Mouse (Mus musculus) layer of hippocampus, postnatal 25 days (tissue): Measurements from ENCODE around the gene Wdr48. TPM values are rescaled to one million over a fixed set of nuclear protein-coding genes. Genes with fewer than 3 reads are reported as not detected.

Source experiments
- DNase-seq, 2 experiments: peaks; one replicate each; pipeline ENCODE4 v3.0.0; 2022; ENCODE audit warnings: mixed read lengths in 2 of 2, low spot score in 1 of 2; ENCODE audit errors: extremely low spot score in 1 of 2
- total RNA-seq, 2 experiments: library from RNA; stranded (reverse); gene quantifications; 2 replicates each; pipeline ENCODE4 v1.2.3; 2021

Gene Wdr48
- total RNA-seq, 2 experiments from 2014 or later, result 64.3 to 70.5 TPM

DNA sequence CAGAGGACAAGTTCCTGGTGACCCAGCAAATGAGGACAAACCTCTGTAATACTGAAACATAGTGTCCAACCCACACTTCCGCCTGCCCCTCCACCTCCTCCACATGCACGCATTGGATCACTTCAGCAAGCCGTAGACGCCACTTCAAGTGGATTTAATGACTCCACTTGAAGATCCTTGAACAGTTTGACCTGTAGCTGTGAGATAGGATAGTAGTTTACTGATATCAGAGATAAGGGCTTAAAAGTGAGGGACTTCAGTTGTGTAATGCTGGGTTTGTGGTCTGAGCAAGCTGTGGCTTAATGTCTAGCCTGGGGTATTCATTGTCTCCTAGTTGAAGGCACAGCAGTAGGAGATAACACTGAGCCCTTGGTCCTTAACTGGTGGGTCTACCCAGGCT is 28.8 kb downstream of the Wdr48 start:
- DNase-seq, result no peak

DNA sequence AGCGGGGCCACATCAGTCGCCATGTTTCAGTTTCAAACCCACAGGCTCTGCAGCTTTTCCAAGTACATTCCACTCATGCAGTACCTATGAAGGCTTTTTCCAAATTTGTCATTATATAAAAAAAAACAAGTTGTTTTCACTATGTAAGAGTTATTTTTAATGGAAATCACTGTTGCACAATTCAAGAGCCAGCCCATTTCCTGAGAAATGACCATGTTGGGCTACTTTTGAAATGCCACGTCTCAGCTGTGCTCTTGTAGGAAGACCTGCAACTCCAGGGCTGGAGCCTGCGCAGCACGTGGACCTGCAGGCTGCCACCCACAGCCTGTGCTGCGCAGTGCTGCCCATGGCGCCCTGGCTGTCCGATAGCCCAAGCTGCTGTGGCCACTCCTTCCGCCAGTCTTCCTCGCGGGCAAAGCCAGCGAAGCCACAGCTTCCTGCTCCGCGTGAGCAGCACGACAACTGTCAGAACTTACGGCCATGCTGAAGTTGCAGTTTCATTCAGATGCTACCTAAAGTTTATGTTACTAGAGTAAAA is 30.5 kb downstream of the Wdr48 start:
- no peak for DNase-seq

DNA sequence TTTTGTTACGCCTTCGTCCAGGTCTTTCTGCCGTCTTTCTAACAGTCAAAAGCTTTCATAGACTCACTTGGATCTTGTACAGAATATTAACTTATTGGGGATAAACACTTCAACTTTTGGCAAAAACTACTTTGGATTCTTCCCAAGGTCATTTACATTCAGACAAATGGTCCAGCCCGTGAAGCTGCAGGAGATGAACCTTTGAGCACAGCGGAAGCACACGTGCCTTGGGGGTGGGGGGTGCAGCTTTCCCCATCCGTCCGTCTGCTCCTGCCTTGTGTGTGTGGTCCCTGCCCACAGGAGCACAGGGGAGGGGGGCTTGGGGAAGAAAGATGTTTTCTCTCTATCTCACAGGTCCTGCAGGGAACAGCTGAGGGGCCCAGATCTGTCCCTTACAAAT is 31.1 kb downstream of the Wdr48 start:
- no peak for DNase-seq

DNA sequence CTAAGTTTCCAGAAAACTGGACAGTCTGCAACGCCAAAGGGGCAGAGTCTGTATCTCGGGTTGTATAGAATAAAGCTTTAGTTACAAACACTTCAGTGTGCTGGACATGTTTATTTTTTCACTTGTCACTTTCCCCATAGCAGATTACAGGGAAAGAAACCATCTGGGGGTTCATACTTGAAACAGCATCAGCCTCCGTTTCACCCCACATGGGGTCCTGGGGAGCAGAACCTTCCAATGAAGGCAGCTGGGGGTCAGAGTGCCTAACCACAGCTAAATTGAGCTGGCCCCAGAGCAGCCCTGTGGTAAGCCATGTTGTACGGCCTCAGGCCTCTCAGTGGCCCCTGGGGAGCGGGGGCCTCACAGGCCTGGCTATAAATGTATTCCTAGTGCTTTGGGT is 31.8 kb downstream of the Wdr48 start:
- DNase-seq, result no peak

DNA sequence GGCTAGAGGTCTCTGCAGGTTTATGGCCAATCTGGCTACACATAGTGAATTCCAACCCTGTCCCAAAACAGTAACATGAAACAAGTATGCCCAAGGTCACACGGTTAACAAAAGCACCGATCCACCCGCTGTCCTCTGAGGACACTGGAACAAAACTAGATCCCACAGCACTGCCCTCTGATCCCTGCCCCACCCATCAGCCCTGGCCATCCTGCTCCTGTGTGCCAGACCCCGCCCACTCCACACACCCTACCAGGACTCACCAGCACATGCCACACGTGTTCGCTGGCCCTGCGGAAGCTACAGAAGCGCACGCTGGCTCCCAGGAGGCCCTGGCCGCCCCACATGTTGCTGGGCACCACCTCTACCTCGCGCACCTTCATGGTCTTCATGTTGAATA is 37.7 kb downstream of the Wdr48 start:
- DNase-seq, result no peak

DNA sequence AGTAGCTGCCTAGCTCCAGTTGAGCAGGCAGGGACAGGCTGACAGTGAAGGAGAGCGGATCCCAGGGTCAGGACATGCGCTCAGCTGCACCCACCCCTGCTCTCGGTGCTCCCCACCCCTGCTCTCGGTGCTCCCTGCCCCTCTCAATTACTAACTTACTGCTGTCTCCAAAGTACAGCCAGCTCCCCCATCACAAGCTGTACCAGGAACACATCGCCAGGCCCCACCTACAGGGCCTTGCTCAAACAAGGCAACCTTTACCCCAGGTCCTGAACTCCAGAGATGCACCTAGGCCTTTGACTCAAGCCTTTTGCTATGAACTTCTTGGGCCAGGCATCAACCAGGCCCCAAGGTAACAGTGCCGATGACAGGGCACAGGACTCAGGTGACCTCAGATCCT is 39.0 kb downstream of the Wdr48 start:
- no peak for DNase-seq

DNA sequence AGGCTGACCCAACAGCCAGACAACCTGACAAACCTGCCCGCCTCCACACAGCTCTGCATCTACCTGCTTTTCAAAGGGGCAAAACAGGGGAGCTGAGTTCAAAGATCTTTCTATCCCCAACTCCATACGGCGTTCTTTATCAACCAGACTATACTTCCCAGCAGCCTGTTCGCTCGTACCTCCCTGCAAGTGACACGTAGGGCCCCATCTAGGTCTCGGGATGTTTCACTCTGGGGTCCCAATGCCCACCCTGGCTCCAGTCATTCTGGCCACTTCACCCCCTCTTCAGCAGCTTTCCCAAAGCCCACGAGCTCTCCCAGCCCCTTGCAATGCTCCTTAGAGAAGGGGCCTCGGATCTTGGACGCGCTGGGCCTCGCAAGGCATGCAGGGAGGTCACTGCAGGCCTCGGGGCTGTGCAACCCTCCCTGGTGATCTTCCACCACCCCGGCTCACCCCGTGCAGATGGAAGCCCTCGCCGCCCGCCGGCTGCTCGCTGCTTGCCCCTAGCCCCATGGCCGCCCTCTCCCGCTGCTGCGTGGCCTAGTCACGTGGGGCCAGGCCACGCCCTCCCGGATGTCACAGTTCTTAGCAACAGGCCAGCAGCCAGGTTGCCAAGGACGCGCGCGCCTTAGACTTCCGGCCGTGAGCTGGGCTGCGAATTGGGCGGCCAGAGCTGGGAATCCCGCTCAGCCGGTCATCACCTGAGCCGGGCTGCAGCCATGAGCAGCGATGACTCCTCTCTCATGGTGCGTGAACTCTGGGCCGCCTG is 42.5 kb downstream of the Wdr48 start, which contains the start of the genes Gorasp1 and Ttc21a:
Gene Gorasp1 (minus strand): TSS at position 561 of the 769 bp plus-strand sequence.
Gene Ttc21a (plus strand): TSS at position 602 of the 769 bp plus-strand sequence.
- DNase-seq, result peak; percentile 89 to 94

DNA sequence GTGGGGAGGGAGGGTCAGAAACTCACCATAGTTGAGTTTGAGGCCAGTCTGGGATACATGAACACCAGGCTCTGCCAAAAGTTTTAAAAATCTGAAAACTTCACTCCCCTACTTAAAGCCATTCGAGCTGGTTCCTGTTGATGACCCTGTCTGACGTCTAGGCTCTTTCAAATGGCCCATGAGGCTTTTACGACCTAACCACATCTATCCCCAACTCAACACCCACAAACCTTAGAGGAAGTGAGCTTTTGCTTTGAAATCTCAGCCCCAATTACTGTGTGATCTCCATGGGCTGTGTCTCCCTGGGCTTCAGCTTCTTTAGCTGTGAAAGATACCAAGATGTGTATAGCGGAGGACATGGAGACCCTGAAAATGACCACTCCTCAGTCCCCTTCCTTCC is 43.8 kb downstream of the Wdr48 start:
- DNase-seq, result no peak

DNA sequence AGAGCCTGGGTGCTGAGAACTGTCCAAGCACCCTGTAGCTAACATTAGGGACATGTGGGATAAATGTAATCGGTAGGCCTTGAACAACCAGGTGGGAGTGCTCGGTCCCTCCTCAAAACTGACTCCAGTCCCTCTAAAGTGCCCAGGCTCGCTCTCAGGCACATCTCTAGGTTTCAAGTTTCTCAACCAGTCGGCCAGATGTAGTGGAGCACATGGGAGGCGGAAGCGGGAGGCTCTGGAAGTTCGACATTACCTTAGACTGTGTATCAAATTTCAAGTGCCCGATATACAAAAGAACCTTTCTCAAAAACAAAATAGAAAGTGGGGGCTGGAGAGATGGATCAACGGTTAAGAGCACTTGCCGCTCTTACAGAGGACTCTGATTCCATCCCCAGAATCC is 45.0 kb downstream of the Wdr48 start:
- no peak for DNase-seq

DNA sequence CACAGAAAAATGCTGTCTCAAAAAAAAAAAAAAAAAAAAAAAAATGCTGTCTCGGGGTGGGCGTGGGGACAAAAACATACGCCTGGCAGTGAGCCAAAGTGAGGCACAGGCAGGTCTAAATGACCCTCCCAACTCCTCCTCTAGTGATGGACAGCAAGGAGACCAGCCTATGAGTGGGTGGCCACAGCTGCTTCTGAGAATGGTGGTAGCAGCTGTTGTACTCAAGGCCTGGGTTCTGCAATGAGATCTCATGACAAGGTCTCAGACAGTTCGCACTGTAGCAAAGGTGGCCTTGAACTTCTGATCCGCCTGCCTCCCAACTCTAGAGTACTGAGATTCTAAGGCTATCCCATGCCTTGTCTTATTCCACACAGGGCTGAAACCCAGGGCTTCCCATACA is 46.7 kb downstream of the Wdr48 start:
- no peak for DNase-seq

DNA sequence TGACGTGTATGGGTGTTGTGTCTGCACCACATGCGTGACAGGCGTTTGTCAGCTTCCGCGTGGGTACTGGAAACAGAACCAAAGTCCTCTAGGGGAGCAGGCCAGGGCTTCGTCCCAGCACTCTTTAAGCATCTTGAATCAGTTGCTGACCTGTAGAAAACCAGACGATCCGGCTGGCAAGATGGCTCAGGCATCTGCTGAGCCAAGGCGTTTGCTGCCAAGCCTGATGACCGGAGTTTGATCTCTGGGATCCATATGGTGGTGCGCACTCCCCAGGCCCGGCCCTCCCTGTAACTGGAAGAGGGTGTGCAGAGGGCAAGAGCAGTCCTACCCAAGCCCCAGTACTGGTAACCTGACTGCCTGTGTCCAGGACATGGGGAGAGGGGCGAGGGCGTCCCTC is 47.2 kb downstream of the Wdr48 start:
- no peak for DNase-seq

DNA sequence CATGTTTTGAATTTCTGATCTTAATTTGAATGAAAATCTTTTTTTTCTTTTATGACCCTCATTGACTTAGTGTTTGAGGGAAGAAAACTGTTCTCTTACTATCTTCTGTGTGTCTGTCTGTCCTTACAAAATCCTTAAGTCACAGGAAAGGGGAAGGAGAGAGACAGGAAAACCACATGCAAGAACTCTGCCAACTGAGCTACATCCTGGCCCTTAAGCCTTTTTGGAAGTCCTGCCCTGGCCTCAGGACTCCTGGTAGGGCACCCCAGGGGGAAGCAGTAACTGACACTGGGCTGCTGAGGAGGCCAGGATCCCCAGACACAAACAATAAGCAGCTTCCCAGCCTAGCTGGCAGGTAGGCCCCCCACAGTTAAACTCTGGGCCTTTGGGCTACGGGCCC is 48.6 kb downstream of the Wdr48 start:
- no peak for DNase-seq

DNA sequence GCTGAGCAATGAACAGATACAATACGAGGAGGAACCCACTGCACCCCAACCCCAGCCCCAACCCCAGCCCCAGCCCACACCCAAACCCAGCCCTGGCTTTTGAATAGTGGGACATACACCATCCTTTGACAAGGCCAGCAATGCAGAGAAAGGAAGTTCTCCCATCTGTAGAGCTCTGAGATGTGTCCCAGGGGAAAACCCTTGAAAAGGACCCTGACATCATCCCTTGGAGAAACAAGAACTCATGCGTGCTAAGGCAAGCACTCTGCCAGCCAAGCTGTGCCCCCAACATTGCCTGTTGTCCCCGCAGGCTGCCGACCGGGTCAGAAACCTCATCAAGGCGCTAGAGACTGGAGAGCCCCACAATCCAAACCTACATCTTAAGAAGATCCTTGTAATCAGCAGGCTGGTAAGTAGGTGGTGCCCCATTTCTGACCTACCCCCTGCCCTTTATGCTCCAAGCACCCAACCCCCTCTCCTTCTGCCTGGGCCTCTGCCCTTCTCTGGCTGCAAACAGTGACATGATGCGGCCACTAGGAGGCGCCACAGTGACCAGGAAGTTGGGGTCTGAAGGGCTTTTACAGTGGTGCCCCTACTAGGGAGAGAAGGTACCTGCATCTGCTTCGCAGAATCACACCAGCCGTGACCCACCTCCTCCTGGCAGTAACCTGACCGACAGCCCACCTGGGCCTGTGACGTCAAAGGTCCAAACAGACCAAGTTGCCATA is 50.7 kb downstream of the Wdr48 start:
- DNase-seq, result no peak

DNA sequence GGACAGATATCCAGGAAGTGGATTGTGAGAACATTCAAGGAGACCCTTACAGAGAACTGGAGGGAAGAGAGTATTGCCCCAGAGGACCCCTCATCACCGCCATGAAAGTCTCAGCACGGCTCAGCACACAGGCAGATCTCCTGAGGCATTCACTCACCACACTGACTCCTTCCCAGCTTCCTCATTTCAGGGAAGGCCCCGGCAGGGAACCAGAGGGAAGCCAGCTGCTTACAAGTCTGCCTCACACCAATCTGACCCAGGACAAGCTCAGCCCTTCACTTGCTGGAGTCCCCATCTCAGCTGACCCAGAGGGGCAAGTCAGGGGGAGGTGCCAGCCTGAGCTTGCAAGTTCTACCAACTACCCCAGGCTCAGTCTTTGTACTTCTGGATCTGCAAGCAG is 54.1 kb downstream of the Wdr48 start:
- DNase-seq, result no peak

DNA sequence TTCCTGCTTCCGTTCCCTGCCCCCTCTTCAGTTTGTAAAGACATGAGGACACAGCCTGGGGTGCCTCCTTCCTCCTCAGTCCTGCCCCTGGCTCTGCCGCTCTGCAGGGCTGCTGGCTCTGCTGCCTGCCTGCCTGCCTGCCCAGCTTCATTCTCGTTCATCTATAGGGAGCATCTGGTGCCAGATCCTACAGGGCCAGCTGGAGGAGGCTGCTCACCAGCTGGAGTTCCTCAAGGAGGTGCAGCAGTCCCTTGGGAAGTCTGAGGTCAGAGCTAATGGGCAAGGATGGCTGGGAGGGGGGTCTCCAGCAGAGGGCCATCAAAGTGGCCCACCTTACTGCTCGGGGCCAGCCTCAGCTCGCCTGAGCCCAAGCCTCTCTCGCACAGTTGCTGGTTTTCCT is 55.8 kb downstream of the Wdr48 start:
- no peak for DNase-seq

DNA sequence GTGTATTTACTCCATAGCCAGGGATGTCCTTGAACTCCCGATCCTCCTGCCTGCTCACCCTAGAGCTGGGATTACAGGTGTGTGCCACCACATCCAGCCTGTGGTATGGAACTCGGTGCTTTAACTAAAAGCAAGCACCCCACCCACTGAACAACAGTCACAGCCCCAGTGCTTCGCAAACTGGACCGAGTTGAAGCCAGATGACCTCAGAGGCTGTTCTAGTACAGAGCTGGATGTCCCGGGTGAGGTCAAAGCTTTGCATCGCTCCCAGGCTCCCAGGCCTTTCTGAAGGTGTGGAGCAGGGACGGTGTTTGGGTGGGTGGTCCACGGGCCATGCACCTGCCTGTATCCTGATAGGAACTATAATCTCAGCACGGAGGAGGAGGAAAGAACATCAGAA is 56.7 kb downstream of the Wdr48 start:
- no peak for DNase-seq

DNA sequence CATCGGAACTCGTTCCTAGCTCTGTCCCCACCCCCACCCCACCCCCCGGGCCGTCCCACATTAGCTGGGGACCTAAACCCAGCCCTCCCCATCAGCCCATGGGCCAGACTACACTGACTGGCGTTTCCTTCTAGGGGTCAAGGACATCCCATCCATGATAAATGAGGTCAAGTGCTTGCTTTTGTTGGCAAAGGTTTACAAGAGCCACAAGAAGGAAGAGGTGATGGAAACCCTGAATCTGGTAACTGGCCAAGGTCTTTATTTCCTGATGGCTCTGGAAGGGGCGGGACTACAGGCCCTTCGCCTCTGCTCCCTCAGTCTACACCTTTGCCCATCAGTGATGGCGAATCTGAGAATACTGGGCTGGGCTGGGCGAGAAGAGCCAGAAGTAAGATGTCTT is 64.2 kb downstream of the Wdr48 start:
- DNase-seq, result no peak

DNA sequence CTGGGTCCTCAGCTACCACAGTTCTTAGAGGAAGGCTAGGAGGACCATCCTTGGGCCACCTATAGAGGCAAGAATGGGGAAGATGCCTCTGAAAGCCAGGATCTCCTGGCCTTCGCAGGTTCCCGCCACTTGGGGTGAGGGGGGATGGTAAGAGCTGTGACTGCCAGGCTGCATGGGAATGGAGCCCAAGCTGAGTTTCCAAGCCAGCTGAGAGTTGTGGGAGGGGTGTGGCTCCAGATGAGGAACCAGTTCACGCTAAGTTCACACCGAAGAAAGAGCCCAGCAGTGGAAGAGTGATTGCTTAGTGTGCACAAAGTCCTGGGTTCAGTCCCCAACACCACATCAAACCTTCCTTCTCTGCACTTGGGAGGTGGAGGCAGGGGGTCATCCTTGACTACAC is 67.5 kb downstream of the Wdr48 start:
- no peak for DNase-seq

DNA sequence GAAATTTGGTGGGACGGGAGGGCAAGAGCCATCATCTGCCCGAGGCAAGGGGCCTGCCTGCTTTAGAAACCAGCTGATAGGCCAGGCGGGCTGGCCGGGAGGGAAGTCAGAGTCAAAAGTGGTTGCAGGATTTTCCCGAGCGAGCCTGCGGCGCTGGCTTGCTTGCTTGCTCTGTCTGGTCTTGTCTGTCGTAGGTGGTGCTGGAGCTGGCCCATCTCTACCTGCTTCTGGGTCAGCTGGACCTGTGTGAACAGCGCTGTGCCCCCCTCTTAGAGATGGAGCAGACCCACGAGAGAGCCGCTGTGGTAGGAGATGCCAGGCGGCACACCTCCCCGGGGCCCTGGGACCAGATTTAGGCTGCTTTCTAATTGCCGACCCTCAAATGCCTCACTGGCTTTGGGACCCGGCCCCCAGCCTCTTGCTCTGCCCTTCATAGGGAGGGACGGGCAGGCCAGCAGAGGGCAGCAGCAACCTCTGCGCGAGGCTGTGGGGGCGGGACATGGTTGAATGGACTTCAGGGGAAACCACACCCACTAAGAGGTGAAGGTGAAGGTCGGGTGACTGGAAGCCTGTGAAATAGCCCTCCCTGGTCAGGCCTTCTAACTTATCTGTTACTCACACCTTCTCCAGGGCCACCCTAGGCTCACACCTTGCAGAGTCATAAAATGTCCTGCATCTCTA is 68.4 kb downstream of the Wdr48 start:
- DNase-seq, result peak in 1 of 2 experiments; percentile 53

DNA sequence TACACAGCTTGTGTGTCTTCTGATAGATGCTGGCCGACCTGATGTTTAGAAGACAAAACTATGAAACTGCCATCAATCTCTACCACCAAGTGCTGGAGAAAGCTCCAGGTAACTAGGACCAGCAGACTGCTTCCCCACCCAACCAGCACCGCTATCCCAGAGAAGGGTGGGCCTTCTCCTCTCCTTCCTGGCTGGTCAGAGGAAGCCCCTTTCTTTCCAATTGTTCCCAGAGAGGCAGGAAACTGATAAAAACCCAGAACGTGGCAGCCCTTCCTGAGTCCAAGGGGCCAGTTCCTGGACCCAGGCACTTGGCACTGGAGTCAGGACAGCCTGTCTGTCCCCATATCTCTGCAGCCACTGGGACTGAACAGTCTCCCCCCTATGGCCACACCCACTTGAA is 69.5 kb downstream of the Wdr48 start:
- DNase-seq, result no peak

DNA sequence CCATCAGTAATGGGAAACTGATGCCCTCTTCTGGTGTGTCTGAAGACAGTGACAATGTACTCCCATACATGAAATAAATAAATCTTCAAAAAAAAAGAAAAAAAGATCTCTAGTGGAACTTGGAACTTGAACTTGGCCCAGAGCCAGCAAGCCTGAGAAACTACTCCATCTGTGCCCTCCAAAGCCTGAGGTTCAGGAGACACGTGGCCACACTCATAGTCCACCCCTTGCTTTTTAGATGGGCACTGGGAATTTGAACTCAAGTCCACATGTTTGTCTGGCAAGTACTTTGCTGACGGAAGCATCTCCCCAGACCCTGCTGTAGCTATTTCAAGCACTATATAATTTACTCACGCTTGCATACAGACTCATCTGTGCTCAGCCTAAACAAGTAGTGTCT is 70.5 kb downstream of the Wdr48 start:
- DNase-seq, result no peak
